Mouse (Mus musculus) adrenal gland, postnatal 4 days (tissue): Measurements from ENCODE around the gene Fads6. TPM values are rescaled to one million over a fixed set of nuclear protein-coding genes. Genes with fewer than 3 reads are reported as not detected.

ENCODE experiments used
- microRNA-seq: library from miRNA; unstranded; fragments of <30 nt; microRNA quantifications from one replicate; pipeline ENCODE4 v1.2.0, GENCODE M21; 2021
- total RNA-seq, 2 experiments: library from RNA; stranded (reverse); gene quantifications; 2 replicates each; pipeline ENCODE4 v1.2.3; 2021

The Fads6 gene
- total RNA-seq, 2 experiments from 2014 or later, result 26.0 to 31.3 TPM

Small RNA genes within 50 kb of the gene (microRNA-seq; reads per million reads assigned to microRNA genes)
- not detected for gene Gm25837

Other genes starting within 250 kb of the Fads6 start
- 1 to 10 TPM; 4.8 TPM for gene Cd300ld3, start 249.3 kb downstream of the Fads6 start, total RNA-seq
- under 1 TPM; 0.20 to 0.48 TPM for gene Cd300e, start 235.5 kb downstream of the Fads6 start, total RNA-seq
- gene Rab37, start 206.2 kb downstream of the Fads6 start, total RNA-seq, result 1 to 10 TPM; 2.1 to 2.5 TPM
- 1 to 10 TPM; 2.0 to 2.2 TPM for gene Cd300lf, start 163.7 kb downstream of the Fads6 start, total RNA-seq
- gene Slc9a3r1, start 134.3 kb downstream of the Fads6 start, total RNA-seq, result 10 to 100 TPM; 28.9 to 37.6 TPM
- gene Tmem104, start 110.2 kb downstream of the Fads6 start, total RNA-seq, result 10 to 100 TPM; 11.9 to 12.0 TPM
- gene Nat9, start 109.8 kb downstream of the Fads6 start, total RNA-seq, result 10 to 100 TPM; 21.6 to 22.1 TPM
- 1 to 10 TPM; 1.8 to 2.0 TPM for gene Grin2c, start 30.4 kb downstream of the Fads6 start, total RNA-seq
- gene Fdxr, start 20.6 kb downstream of the Fads6 start, total RNA-seq, result 100 to 1,000 TPM; 608 to 629 TPM
- gene Otop2, start 9.5 kb upstream of the Fads6 start, total RNA-seq, result not detected
- gene Ush1g, start 24.4 kb upstream of the Fads6 start, total RNA-seq, result under 1 TPM; 0.73 to 0.84 TPM
- gene Otop3, start 37.1 kb upstream of the Fads6 start, total RNA-seq, result under 1 TPM; 0.17 to 0.20 TPM
- gene Hid1, start 70.1 kb upstream of the Fads6 start, total RNA-seq, result 10 to 100 TPM; 29.0 to 34.2 TPM
- gene Cdr2l, start 84.3 kb upstream of the Fads6 start, total RNA-seq, result 10 to 100 TPM; 44.3 to 47.4 TPM
- gene Mrpl58, start 106.1 kb upstream of the Fads6 start, total RNA-seq, result 100 to 1,000 TPM; 150 to 158 TPM
- 100 to 1,000 TPM; 503 to 527 TPM for gene Atp5h, start 122.3 kb upstream of the Fads6 start, total RNA-seq
- 10 to 100 TPM; 56.7 to 61.6 TPM for gene Kctd2, start 122.5 kb upstream of the Fads6 start, total RNA-seq
- gene Trim80, start 142.9 kb upstream of the Fads6 start, total RNA-seq, result not detected
- gene Slc16a5, start 164.8 kb upstream of the Fads6 start, total RNA-seq, result 1 to 10 TPM in 1 of 2 experiments, under 1 TPM in 1; 0.51 to 3.6 TPM
- gene Armc7, start 178.0 kb upstream of the Fads6 start, total RNA-seq, result 1 to 10 TPM; 7.6 to 8.5 TPM
- 100 to 1,000 TPM in 1 of 2 experiments, 10 to 100 TPM in 1; 91.6 to 113 TPM for gene Nt5c, start 194.2 kb upstream of the Fads6 start, total RNA-seq
- gene Jpt1, start 216.7 kb upstream of the Fads6 start, total RNA-seq, result 100 to 1,000 TPM; 149 to 164 TPM
- 100 to 1,000 TPM; 361 to 374 TPM for gene Sumo2, start 238.6 kb upstream of the Fads6 start, total RNA-seq